Mouse (Mus musculus): Measurements from ENCODE around the gene Pianp.
"Not testable (repeated sequence)": the region's sequence is repeated elsewhere in the genome, so short reads cannot be mapped to it uniquely, and the experiment has no call there.

The Pianp gene

DNA sequence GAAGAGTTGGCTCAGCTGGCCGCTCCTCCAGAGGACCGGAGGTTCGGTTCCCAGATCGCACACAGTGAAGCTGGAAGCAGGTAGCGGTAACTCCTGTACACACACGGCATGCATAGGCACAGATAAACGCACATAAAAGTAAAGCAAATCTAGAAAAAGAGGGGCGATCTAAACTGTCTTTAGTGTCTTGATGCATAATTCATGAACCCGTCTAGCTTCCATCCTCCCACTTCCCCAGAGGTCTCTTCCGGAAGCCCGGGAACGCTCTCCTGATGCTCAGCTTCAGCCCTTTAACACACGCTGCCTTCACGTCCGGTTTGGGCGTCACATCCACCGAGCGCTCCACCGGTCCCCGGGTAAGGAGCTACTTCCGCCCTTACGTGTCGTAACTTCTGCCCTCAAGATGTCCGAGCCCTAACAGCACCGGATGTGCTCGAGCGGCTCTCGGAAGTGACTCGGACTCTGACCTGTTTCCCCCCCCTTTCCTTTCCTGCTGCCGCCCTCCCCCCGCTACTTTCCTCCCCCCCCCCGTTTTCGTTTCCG lies 12.2 kb downstream of the Pianp start:
- DNase-seq (ENCODE audit: low read depth) = peak; percentile 97

GRCm38 (mm10) chr6:125009129-125009180 lies 12.5 kb downstream of the Pianp start, which contains the start of gene Zfp384:
Zfp384 (plus strand) TSS chr6:125009145.
- DNase-seq (ENCODE audit: low read depth) = no peak

- peak; percentile 33 for DNase-seq (ENCODE audit: low read depth)
These were observed 12.9 kb downstream of the Pianp start for GRCm38 (mm10) chr6:125009181-125010073.

- no peak for DNase-seq (ENCODE audit: low read depth)
These were observed 21.2 kb downstream of the Pianp start for GRCm38 (mm10) chr6:125017682-125018081.

GRCm38 (mm10) chr6:125030532-125030931 lies 34.0 kb downstream of the Pianp start:
- DNase-seq (ENCODE audit: low read depth) = not testable (repeated sequence)

DNA sequence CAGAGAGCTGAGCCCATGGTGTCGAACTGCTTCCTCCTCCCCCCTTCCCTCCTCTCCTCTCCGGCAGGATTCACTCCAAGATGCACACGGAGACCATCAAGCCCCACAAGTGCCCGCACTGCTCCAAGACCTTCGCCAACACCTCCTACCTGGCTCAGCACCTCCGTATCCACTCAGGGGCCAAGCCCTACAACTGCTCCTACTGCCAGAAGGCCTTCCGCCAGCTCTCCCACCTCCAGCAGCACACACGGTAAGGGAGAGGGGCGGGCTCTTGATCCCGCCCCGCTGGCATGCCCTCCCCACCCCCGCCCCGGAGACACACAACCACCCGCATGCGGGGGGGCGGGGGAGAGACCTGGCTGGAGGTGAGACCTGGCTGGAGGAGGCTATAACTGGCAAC lies 35.1 kb downstream of the Pianp start:
- DNase-seq (ENCODE audit: low read depth) = no peak

- DNase-seq (ENCODE audit: low read depth) = no peak
These were observed 42.2 kb downstream of the Pianp start for GRCm38 (mm10) chr6:125038666-125039065.

GRCm38 (mm10) chr6:125039131-125039530 lies 42.6 kb downstream of the Pianp start:
- no peak for DNase-seq (ENCODE audit: low read depth)

- DNase-seq (ENCODE audit: low read depth) = peak; percentile 96
These were observed 43.1 kb downstream of the Pianp start, which contains the start of gene Ing4 for GRCm38 (mm10) chr6:125039533-125040153. Ing4 (plus strand) TSS chr6:125039760.

DNA sequence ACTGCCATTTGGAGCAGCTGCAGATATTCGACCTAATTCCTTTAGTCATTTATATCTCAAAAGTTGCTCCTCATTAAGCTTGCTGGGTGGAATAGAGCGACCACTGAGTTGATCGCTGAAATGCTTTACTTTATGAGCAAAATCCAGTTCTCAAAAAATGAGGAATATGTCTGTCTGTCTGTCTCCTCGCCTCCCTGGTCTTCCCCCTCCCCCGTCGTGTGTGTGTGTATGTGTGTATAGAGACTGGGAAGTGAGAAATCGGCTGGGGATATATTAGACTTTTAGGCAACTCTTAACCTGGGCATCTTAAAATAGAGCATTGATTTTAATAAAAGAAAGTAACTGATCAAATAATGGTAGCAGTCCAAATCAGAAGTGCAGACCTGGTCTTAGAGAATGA lies 43.7 kb downstream of the Pianp start:
- DNase-seq (ENCODE audit: low read depth) = no peak

DNA sequence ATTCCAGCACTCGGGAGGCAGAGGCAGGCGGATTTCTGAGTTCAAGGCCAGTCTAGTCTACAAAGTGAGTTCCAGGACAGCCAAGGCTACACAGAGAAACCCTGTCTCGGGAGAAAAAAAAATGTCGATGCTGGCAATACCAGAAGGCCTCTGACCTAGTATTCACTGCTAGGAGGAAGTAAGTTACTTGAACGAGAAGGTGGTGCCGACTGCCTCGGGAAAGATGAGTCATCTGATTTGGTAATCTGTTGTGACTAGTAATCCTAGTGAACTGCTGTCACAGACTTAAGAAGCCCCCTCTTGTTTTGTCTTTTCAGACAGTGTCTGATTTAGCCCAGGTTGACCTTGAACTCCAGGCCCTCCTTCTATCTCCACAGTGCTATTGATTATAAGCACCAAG lies 44.6 kb downstream of the Pianp start:
- DNase-seq (ENCODE audit: low read depth) = no peak

DNA sequence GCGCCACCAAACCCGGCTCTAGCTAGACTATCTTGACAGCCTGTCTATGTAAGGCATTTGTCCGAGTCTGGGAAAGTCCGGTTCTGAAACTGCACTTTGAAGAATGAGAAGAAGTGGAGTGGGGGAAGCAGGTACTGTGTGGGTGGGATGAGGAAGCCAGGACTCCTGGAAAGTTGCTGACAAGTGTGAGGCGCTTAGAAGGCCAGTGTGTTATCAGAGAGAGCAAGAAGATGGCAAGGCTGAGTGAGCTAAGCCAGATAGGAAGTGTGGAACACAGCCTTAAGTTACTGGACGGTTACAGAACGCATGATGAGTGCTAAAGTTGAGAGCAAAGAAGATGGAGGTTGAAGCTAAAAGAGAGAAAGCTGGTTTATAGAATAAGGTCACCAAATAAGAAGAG lies 45.6 kb downstream of the Pianp start:
- DNase-seq (ENCODE audit: low read depth) = no peak

- DNase-seq (ENCODE audit: low read depth) = peak; percentile 62
These were observed 50.2 kb downstream of the Pianp start for GRCm38 (mm10) chr6:125046691-125047090.

DNA sequence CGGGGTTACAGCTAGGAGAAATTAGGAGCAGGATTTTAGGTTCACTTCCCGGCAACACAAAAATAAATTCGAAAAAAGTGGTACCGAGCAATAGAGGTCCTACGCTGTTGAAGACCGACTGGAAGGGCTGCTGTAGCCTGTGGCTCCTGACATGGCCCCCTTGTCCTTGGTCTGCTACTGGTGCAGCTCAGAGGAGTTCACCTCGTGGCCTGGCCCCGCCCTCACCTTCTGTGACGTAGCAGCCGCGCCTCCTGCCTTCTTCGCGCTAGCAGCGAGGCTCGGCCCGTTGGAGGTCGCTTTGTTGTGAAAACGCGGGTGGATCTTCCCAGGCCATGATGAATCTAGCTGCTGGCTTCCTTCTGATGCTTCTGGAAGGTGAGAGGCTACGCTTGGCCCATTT lies 53.2 kb downstream of the Pianp start, which contains the start of gene Acrbp:
Gene Acrbp (plus strand): TSS at position 12 of the 400 bp plus-strand sequence.
- DNase-seq (ENCODE audit: low read depth) = no peak

DNA sequence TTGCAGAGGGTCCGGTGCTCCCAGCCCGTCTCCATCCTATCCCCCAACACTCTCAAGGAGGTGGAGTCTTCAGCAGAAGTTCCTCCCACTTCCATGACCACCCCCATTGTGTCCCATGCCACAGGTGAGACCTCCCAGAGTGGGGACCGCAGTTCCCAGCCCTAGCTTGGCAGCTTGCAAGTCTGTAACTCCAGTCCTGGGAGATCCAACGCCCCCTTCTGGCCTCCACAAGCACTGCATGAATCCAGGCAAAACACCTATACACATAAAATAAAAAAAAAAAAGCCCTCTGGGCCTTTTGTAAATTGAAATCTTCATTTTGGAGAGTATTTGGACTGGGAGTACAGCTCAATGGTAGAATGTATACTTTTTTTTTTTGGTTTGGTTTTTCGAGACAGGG lies 54.7 kb downstream of the Pianp start:
- no peak for DNase-seq (ENCODE audit: low read depth)
